Mouse (Mus musculus): ENCODE results near the gene Dand5.

DNA sequence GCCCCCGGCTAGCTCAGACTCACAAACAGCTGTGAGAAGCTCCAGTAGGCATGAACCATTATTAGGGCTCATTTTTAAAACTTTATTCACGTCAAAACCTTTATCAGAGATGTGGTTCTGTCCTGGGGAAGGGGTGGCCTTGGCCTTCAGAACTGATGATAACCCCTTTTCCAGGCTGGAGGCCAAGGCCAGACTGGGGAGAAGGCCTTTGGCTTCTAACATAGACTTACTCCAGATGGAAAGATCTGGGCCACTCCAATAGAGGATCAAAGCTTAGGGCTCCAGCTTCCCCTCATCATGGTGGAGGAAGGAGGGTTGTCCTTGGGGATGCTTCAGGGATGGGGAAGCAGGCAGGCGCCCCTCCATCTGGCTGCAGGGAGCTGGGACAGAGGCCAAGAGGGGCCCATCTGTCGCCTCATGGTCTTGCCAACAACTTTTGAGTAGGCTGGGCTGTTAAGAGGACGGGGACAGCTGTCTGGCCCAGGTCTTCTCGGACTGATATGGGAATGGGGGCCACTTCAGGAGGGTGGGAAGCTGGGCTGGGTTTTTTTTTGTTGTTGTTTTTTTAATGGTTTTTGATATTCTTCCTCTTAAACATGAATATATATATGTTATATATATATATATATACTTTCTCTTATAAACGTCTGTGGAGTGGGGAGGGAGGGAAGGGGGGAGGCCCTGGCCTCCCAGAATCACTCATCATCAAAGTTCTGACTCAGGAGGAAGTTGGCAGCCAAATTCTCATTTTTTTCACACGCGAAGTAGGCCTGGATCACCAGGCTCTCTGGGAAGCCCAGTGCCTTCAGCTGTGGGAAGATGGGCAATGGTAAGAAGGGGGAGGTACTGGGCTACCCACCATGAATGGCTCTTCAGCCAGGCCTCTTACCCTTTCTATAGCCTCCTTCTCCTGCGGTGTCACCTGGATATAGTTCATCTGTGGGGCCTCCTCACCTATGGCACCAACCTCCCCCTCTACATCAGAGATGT, 12.5 kb upstream of the Dand5 start:
- TF ChIP-seq GATA1 (IDR thresholded peaks at IDR 0.05; ENCODE audit: borderline replicate concordance, low read length) = no peak
- no peak for TF ChIP-seq GATA2 (IDR thresholded peaks at IDR 0.05; ENCODE audit: borderline replicate concordance, low read depth, low read length)
- no peak for TF ChIP-seq CTCF (IDR thresholded peaks at IDR 0.05; ENCODE audit: low read depth, low read length)
- TF ChIP-seq POLR2AphosphoS5 (IDR thresholded peaks at IDR 0.05; ENCODE audit: insufficient replicate concordance, low read depth, low read length) = no peak
- TF ChIP-seq TAL1 (conservative IDR thresholded peaks at IDR 0.05; ENCODE audit: low read depth, low read length) = no peak

All from G1E (cell line).